Mouse (Mus musculus) neural tube, embryonic 14.5 days (tissue): ENCODE measurements at regions not wholly inside any gene's neighbourhood (a gene's known extent, or its start where the extent isn't known, plus 50 kb on each side); places are given as distances from the start of the nearest gene placed in this dataset.

Experiments used
- ATAC-seq: fragments of 200-750 bp; cut with Nextera tagmentation; 2 replicates; pipeline ENCODE4 v1.8.0; 2017; ENCODE audit warnings: low read depth, mild to moderate bottlenecking, moderate TSS enrichment, moderate library complexity
- H3K27ac ChIP-seq: fragments of 300-500 bp; sonication (generic); 2 replicates; pipeline ENCODE4 v1.5.1; 2014; ENCODE audit warnings: low read depth, mild to moderate bottlenecking, control low read depth, low read length, moderate library complexity, mixed read lengths
- H3K27me3 ChIP-seq: fragments of 300-500 bp; sonication (generic); 2 replicates; pipeline ENCODE4 v1.6.1; 2014; ENCODE audit warnings: low read length; ENCODE audit not compliant: control insufficient read depth, insufficient read depth
- H3K36me3 ChIP-seq: fragments of 300-500 bp; sonication (generic); 2 replicates; pipeline ENCODE4 v1.6.1; 2014; ENCODE audit warnings: low read length, mixed read lengths; ENCODE audit not compliant: control insufficient read depth, insufficient read depth
- H3K4me1 ChIP-seq: fragments of 300-500 bp; sonication (generic); 2 replicates; pipeline ENCODE4 v1.6.1; 2014; ENCODE audit warnings: low read length; ENCODE audit not compliant: control insufficient read depth, insufficient read depth
- H3K4me2 ChIP-seq: fragments of 300-500 bp; sonication (generic); 2 replicates; pipeline ENCODE4 v1.6.1; 2014; ENCODE audit warnings: mild to moderate bottlenecking, low read depth, low read length, control low read depth
- H3K4me3 ChIP-seq: fragments of 300-500 bp; sonication (generic); 2 replicates; pipeline ENCODE4 v1.5.1; 2014; ENCODE audit warnings: low read depth, low read length, control low read depth, mixed read lengths
- H3K9ac ChIP-seq: fragments of 300-500 bp; sonication (generic); replicated peaks from 2 replicates; pipeline ENCODE4 v1.6.1; 2014; ENCODE audit warnings: low read depth, mild to moderate bottlenecking, control low read depth, low read length, mixed read lengths
- H3K9me3 ChIP-seq: fragments of 300-500 bp; sonication (generic); 2 replicates; pipeline ENCODE4 v1.6.1; 2016; ENCODE audit warnings: low read length; ENCODE audit not compliant: control insufficient read depth
- WGBS: fragments of 180-500 bp; shearing (Covaris S2); extraction: QIAGEN DNeasy Blood & Tissue Kit; methylation state at CpG from one replicate; pipeline ENCODE4 v1.1.7; 2014; 5-methylcytosine and 5-hydroxymethylcytosine counted together

GRCm38 (mm10) chr5:129331094-129331523 lies 169.9 kb upstream of the Sfswap start:
- Histone ChIP-seq H3K36me3 (no peaks in the 10 kb centered on the region), H3K27me3 (no peaks in the 10 kb centered on the region), H3K27ac (no peak overlapping the region), H3K9ac (no peak overlapping the region), H3K4me2 (no peak overlapping the region), H3K4me3 (no peak overlapping the region), H3K9me3 (no peaks in the 10 kb centered on the region), H3K4me1 (no peaks in the 10 kb centered on the region)
- ATAC-seq, result no peak
- WGBS, result 9% methylated on average over 11 of the region's 11 CpGs

- Histone ChIP-seq H3K27ac (no peak overlapping the region), H3K4me1 (no peaks in the 10 kb centered on the region), H3K36me3 (no peaks in the 10 kb centered on the region), H3K9ac (no peak overlapping the region), H3K4me3 (no peak overlapping the region), H3K9me3 (no peaks in the 10 kb centered on the region), H3K4me2 (no peak overlapping the region), H3K27me3 (no peaks in the 10 kb centered on the region)
- WGBS, result over 99% methylated on average over 3 of the region's 3 CpGs
- ATAC-seq, result no peak
Measured at GRCm38 (mm10) chr5:129332014-129332413, 169.0 kb upstream of the Sfswap start.

GRCm38 (mm10) chr5:129338511-129338910 lies 162.5 kb upstream of the Sfswap start:
- 75% methylated on average over 7 of the region's 7 CpGs for WGBS
- H3K27ac ChIP-seq, result no peak overlapping the region
- H3K27me3 ChIP-seq, result no peaks in the 10 kb centered on the region
- no peak overlapping the region for H3K9ac ChIP-seq
- H3K4me1 ChIP-seq, result no peaks in the 10 kb centered on the region
- no peak for ATAC-seq
- no peaks in the 10 kb centered on the region for H3K9me3 ChIP-seq
- no peak overlapping the region for H3K4me3 ChIP-seq
- H3K4me2 ChIP-seq, result no peak overlapping the region
- H3K36me3 ChIP-seq, result no peaks in the 10 kb centered on the region

GRCm38 (mm10) chr5:129344038-129344437 lies 157.0 kb upstream of the Sfswap start:
- 65% methylated on average over 12 of the region's 12 CpGs for WGBS
- Histone ChIP-seq H3K9ac (no peak overlapping the region), H3K27ac (no peak overlapping the region), H3K4me2 (no peak overlapping the region), H3K4me3 (no peak overlapping the region), H3K27me3 (no peaks in the 10 kb centered on the region), H3K4me1 (no peaks in the 10 kb centered on the region), H3K36me3 (no peaks in the 10 kb centered on the region), H3K9me3 (no peaks in the 10 kb centered on the region)
- no peak for ATAC-seq

GRCm38 (mm10) chr5:129350024-129350423 lies 151.0 kb upstream of the Sfswap start:
- Histone ChIP-seq H3K27me3 (no peaks in the 10 kb centered on the region), H3K27ac (no peak overlapping the region), H3K4me1 (no peaks in the 10 kb centered on the region), H3K36me3 (no peaks in the 10 kb centered on the region), H3K4me2 (no peak overlapping the region), H3K4me3 (no peak overlapping the region), H3K9ac (no peak overlapping the region), H3K9me3 (no peaks in the 10 kb centered on the region)
- no peak for ATAC-seq
- 52% methylated on average over 11 of the region's 12 CpGs for WGBS

GRCm38 (mm10) chr5:129353549-129353948 lies 147.5 kb upstream of the Sfswap start:
- Histone ChIP-seq H3K4me3 (no peak overlapping the region), H3K27ac (no peak overlapping the region)
- ATAC-seq, result peak; percentile 54; the same call in 1 of the 2 replicates

GRCm38 (mm10) chr5:129354877-129355276 lies 146.1 kb upstream of the Sfswap start:
- 85% methylated on average over 5 of the region's 5 CpGs for WGBS

More at GRCm38 (mm10) chr5:129353549-129353948, 147.5 kb upstream of the Sfswap start:
- Histone ChIP-seq H3K9me3 (no peaks in the 10 kb centered on the region), H3K9ac (no peak overlapping the region), H3K4me1 (no peaks in the 10 kb centered on the region), H3K4me2 (no peak overlapping the region), H3K27me3 (no peaks in the 10 kb centered on the region), H3K36me3 (no peaks in the 10 kb centered on the region)
- 21% methylated on average over 9 of the region's 9 CpGs for WGBS

GRCm38 (mm10) chr5:129361527-129361926 lies 139.5 kb upstream of the Sfswap start:
- no peak for ATAC-seq
- Histone ChIP-seq H3K9ac (no peak overlapping the region), H3K4me3 (no peak overlapping the region), H3K27me3 (no peaks in the 10 kb centered on the region), H3K9me3 (no peaks in the 10 kb centered on the region), H3K27ac (no peak overlapping the region), H3K4me2 (no peak overlapping the region), H3K36me3 (no peaks in the 10 kb centered on the region), H3K4me1 (no peaks in the 10 kb centered on the region)
- 79% methylated on average over 2 of the region's 2 CpGs for WGBS

More at GRCm38 (mm10) chr5:129354877-129355276, 146.1 kb upstream of the Sfswap start:
- Histone ChIP-seq H3K4me1 (no peaks in the 10 kb centered on the region), H3K4me2 (no peak overlapping the region), H3K9ac (no peak overlapping the region), H3K27ac (no peak overlapping the region), H3K9me3 (no peaks in the 10 kb centered on the region), H3K27me3 (no peaks in the 10 kb centered on the region), H3K36me3 (no peaks in the 10 kb centered on the region), H3K4me3 (no peak overlapping the region)
- ATAC-seq, result no peak

- no peak overlapping the region for H3K27ac ChIP-seq
- no peaks in the 10 kb centered on the region for H3K36me3 ChIP-seq
- no peak overlapping the region for H3K4me3 ChIP-seq
- no peak overlapping the region for H3K9ac ChIP-seq
- H3K4me2 ChIP-seq, result no peak overlapping the region
- H3K4me1 ChIP-seq, result no peaks in the 10 kb centered on the region
- no peaks in the 10 kb centered on the region for H3K9me3 ChIP-seq
- H3K27me3 ChIP-seq, result no peaks in the 10 kb centered on the region
- WGBS, result 69% methylated on average over 10 of the region's 10 CpGs
- no peak for ATAC-seq
Measured at GRCm38 (mm10) chr5:129363189-129363588, 137.8 kb upstream of the Sfswap start.
